ENCODE assay signal across 35 mouse cellular contexts in the genomic region with DNA sequence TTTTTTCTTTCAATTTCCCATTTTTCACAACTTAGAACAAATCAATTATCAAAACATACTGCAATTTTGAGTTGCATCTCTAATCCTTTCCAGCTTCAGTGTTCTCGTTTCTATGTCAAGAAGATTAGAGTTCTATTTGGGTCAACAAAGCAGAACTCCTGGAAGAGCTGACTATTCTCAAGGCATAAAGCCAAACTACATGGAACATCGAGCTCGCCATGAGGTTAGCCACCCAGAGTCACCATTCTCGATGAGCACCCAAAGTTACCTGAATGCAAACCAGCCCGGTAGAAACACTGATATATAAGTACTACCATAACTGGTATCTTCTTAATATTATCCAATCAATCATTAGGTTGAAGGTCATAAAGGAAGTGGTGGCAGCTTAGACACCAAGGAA. TPM values are rescaled to one million over a fixed set of nuclear protein-coding genes. Genes with fewer than 3 reads are reported as not detected.
"Had no signal": no experiment of that assay in that cellular context is flagged by ENCODE, and none has a peak within 500 bp of the region (broad histone marks: within the 10 kb centered on the region; RNA-seq: fewer than 3 reads in every experiment).

No protein-coding gene starts in this region.

- H3K27ac ChIP-seq: heart, embryonic 10.5 days; heart, embryonic 13.5 days; heart, embryonic 15.5 days; hindbrain, embryonic 10.5 days; hindbrain, embryonic 12.5 days; hindbrain, embryonic 13.5 days; hindbrain, embryonic 14.5 days; hindbrain, embryonic 15.5 days; hindbrain, postnatal 0 days; intestine, embryonic 15.5 days; kidney, embryonic 15.5 days; kidney, postnatal 0 days; layer of hippocampus, adult 2 months; left cerebral cortex, adult 2 months had no signal

- H3K9me3 ChIP-seq: heart, embryonic 10.5 days; heart, embryonic 12.5 days; heart, embryonic 13.5 days; heart, embryonic 15.5 days; hindbrain, embryonic 10.5 days; hindbrain, embryonic 12.5 days; hindbrain, embryonic 13.5 days; hindbrain, embryonic 15.5 days; intestine, embryonic 15.5 days; kidney, embryonic 15.5 days had no signal

- ATAC-seq: hindbrain, embryonic 16.5 days; hindbrain, postnatal 0 days; inflammation-experienced regulatory T-cells, adult 6 months; intestine, embryonic 15.5 days; intestine, embryonic 16.5 days; intestine, postnatal 0 days had no signal

- H3K4me3 ChIP-seq: heart, embryonic 10.5 days; heart, embryonic 12.5 days; heart, embryonic 13.5 days; heart, embryonic 15.5 days; hindbrain, embryonic 10.5 days; hindbrain, embryonic 12.5 days; hindbrain, embryonic 13.5 days; hindbrain, embryonic 15.5 days; intestine, embryonic 15.5 days; kidney, embryonic 15.5 days; layer of hippocampus, adult 2 months; left cerebral cortex, adult 2 months had no signal

- H3K9ac ChIP-seq: heart, embryonic 12.5 days; heart, embryonic 13.5 days; heart, embryonic 15.5 days; hindbrain, embryonic 12.5 days; hindbrain, embryonic 13.5 days; hindbrain, embryonic 14.5 days; hindbrain, embryonic 15.5 days; intestine, embryonic 15.5 days; kidney, embryonic 15.5 days had no signal

- H3K4me1 ChIP-seq: hindbrain, embryonic 12.5 days; intestine, embryonic 15.5 days had no signal

- H3K27me3 ChIP-seq: heart, embryonic 12.5 days; heart, embryonic 13.5 days; heart, embryonic 15.5 days; hindbrain, embryonic 12.5 days; hindbrain, embryonic 13.5 days; hindbrain, embryonic 15.5 days; intestine, embryonic 15.5 days had no signal

- H3K36me3 ChIP-seq: heart, embryonic 10.5 days; heart, embryonic 12.5 days; heart, embryonic 13.5 days; heart, embryonic 15.5 days; hindbrain, embryonic 10.5 days; hindbrain, embryonic 12.5 days; hindbrain, embryonic 13.5 days; hindbrain, embryonic 15.5 days; intestine, embryonic 15.5 days; kidney, embryonic 15.5 days had no signal

- H3K4me2 ChIP-seq: heart, embryonic 12.5 days; heart, embryonic 13.5 days; heart, embryonic 15.5 days; hindbrain, embryonic 12.5 days; hindbrain, embryonic 13.5 days; hindbrain, embryonic 14.5 days; hindbrain, embryonic 15.5 days; intestine, embryonic 15.5 days; kidney, embryonic 15.5 days had no signal

- DNase-seq: heart, postnatal 10 days; heart, postnatal 14 days; heart, postnatal 36 days; heart, postnatal 4 days; kidney, adult 11 months; kidney, adult 18-20 months; kidney, adult 8-10 months; kidney, adult 9 months; kidney, postnatal 10 days; kidney, postnatal 14 days; kidney, postnatal 25 days; kidney, postnatal 36 days; kidney, postnatal 4 days; layer of hippocampus, adult 9-11 months; layer of hippocampus, postnatal 36 days had no signal

RNA-seq across cellular contexts. Expression of a gene that starts 10.4 kb away (rescaled TPM):
- polyA plus RNA-seq: inflammation-experienced regulatory T-cells, adult 6 months; large intestine, adult 2 months had no signal
